Mouse (Mus musculus) liver, embryonic 11.5 days (tissue): ENCODE measurements around the gene Pvrig. TPM values are rescaled to one million over a fixed set of nuclear protein-coding genes. Genes with fewer than 3 reads are reported as not detected.
"Not testable (repeated sequence)": the region's sequence is repeated elsewhere in the genome, so short reads cannot be mapped to it uniquely, and the experiment has no call there.

Source experiments
- ATAC-seq: fragments of 200-750 bp; cut with Nextera tagmentation; replicated peaks from 2 replicates; pipeline ENCODE4 v1.8.0; 2017; ENCODE audit warnings: moderate number of reproducible peaks, mild to moderate bottlenecking, moderate TSS enrichment, moderate library complexity; ENCODE audit not compliant: low FRiP score
- DNase-seq: peaks from one replicate; pipeline ENCODE4 v3.0.0-alpha.2; 2017; ENCODE audit warnings: low spot score
- H3K27ac ChIP-seq: fragments of 300-500 bp; sonication (generic); 2 replicates; pipeline ENCODE4 v1.5.1; 2014; ENCODE audit warnings: mild to moderate bottlenecking, low read depth, low read length, control low read depth
- H3K27me3 ChIP-seq: fragments of 300-500 bp; sonication (generic); replicated peaks from 2 replicates; pipeline ENCODE4 v1.6.1; 2014; ENCODE audit warnings: low read length, mixed read lengths; ENCODE audit not compliant: control insufficient read depth, insufficient read depth
- H3K36me3 ChIP-seq: fragments of 300-500 bp; sonication (generic); 2 replicates; pipeline ENCODE4 v1.6.1; 2014; ENCODE audit warnings: mild to moderate bottlenecking, low read length, moderate library complexity, mixed read lengths; ENCODE audit not compliant: control insufficient read depth, insufficient read depth
- H3K4me1 ChIP-seq: fragments of 300-500 bp; sonication (generic); replicated peaks from 2 replicates; pipeline ENCODE4 v1.6.1; 2014; ENCODE audit warnings: low read length, mixed read lengths; ENCODE audit not compliant: control insufficient read depth, insufficient read depth
- H3K4me2 ChIP-seq: fragments of 300-500 bp; sonication (generic); 2 replicates; pipeline ENCODE4 v1.6.1; 2014; ENCODE audit warnings: mild to moderate bottlenecking, control low read depth, moderate library complexity
- H3K4me3 ChIP-seq: fragments of 300-500 bp; sonication (generic); 2 replicates; pipeline ENCODE4 v1.5.1; 2014; ENCODE audit warnings: low read depth, low read length, control low read depth
- H3K9ac ChIP-seq: fragments of 300-500 bp; sonication (generic); 2 replicates; pipeline ENCODE4 v1.6.1; 2014; ENCODE audit warnings: low read depth, low read length, control low read depth
- H3K9me3 ChIP-seq: fragments of 300-500 bp; sonication (generic); 2 replicates; pipeline ENCODE4 v1.6.1; 2016; ENCODE audit warnings: low read length, inconsistent platforms, mixed read lengths; ENCODE audit not compliant: control insufficient read depth
- WGBS: fragments of 180-500 bp; shearing (Covaris S2); extraction: QIAGEN DNeasy Blood & Tissue Kit; methylation state at CpG from one replicate; pipeline ENCODE4 v1.1.7; 2014; 5-methylcytosine and 5-hydroxymethylcytosine counted together
- polyA plus RNA-seq: library from polyadenylated mRNA; unstranded; fragments of >200 nt; fragmentation: Nextera tagmentation; extraction: Ambion mirVana; gene quantifications from 2 replicates; pipeline ENCODE4 v1.2.1, GENCODE M21; 2014

Pvrig gene
- 0.39 and 0.47 TPM in 2 replicates for polyA plus RNA-seq

- Histone ChIP-seq H3K4me3 (no peak within 1 kb of the TSS), H3K27ac (no peak within 1 kb of the TSS), H3K27me3 (no peaks in the 10 kb centered on the region), H3K9me3 (no peaks in the 10 kb centered on the region), H3K9ac (no peak within 1 kb of the TSS), H3K36me3 (no peaks in the 10 kb centered on the region), H3K4me1 (no peaks in the 10 kb centered on the region), H3K4me2 (no peak within 1 kb of the TSS)
- no peak for ATAC-seq
- 63% methylated on average over 2 of the region's 2 CpGs for WGBS
- DNase-seq, result no peak
Measured at GRCm38 (mm10) chr5:138341661-138342060, at the start of gene Pvrig. Gene Pvrig (plus strand): TSS chr5:138341961.

DNA sequence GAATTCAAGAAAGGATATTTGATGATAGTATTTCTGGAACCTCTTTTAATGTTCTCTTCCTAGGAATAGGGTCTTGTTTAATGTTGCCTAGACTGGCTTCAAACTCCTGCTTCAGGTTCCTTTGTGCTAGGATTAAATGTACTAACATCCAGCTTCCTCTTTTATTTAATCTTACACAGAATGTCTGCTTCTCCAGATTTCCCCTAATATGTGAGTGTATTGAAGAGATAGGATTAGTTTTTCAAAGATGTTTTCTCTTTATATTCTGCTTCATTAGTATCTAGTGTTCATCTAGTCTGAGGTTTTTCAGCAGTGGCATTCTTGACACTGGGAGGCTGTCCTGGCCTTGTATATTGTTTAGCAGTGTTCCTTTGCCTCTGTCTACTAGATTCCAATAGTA lies 47.6 kb upstream of the Pvrig start:
- DNase-seq (no peak), ATAC-seq (no peak)
- H3K9ac ChIP-seq, result no peak overlapping the region
- H3K4me1 ChIP-seq, result no peaks in the 10 kb centered on the region
- H3K36me3 ChIP-seq, result no peaks in the 10 kb centered on the region
- no peak overlapping the region for H3K4me2 ChIP-seq
- H3K4me3 ChIP-seq, result no peak overlapping the region
- H3K27me3 ChIP-seq, result no peaks in the 10 kb centered on the region
- H3K9me3 ChIP-seq, result no peaks in the 10 kb centered on the region
- no peak overlapping the region for H3K27ac ChIP-seq

DNA sequence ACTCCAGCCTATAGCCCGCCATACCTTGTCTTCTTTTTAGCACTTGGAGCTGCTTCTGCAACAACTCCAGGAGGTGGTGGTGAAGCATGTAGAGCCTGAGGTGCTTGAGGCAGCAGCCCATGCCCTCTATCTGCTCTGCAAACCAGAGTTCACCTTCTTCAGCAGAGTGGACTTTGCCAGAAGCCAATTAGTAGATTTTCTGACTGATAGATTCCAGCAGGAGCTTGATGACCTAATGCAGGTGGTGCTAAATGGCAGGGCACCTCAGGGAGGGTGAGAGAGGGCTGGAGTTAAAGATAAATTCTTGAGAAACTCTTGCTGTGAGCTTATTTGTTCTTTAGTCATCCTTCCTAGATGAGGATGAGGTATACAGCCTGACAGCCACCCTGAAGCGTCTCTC lies 42.1 kb upstream of the Pvrig start:
- 68% methylated on average over 2 of the region's 2 CpGs for WGBS
- Histone ChIP-seq H3K27ac (no peak overlapping the region), H3K9ac (no peak overlapping the region), H3K27me3 (no peaks in the 10 kb centered on the region), H3K4me2 (no peak overlapping the region), H3K4me3 (no peak overlapping the region), H3K36me3 (no peaks in the 10 kb centered on the region), H3K9me3 (no peaks in the 10 kb centered on the region), H3K4me1 (no peaks in the 10 kb centered on the region)
- DNase-seq (no peak), ATAC-seq (no peak)

GRCm38 (mm10) chr5:138312795-138313194 lies 29.0 kb upstream of the Pvrig start:
- H3K4me2 ChIP-seq, result no peak overlapping the region
- WGBS, result 82% methylated on average over 3 of the region's 3 CpGs
- no peak overlapping the region for H3K4me3 ChIP-seq
- H3K27ac ChIP-seq, result no peak overlapping the region
- no peaks in the 10 kb centered on the region for H3K27me3 ChIP-seq
- H3K36me3 ChIP-seq, result no peaks in the 10 kb centered on the region
- H3K4me1 ChIP-seq, result no peaks in the 10 kb centered on the region
- DNase-seq (no peak), ATAC-seq (no peak)
- H3K9me3 ChIP-seq, result no peaks in the 10 kb centered on the region
- no peak overlapping the region for H3K9ac ChIP-seq

- H3K9me3 ChIP-seq, result no peaks in the 10 kb centered on the region
Measured at GRCm38 (mm10) chr5:138343216-138343615, 1.5 kb downstream of the Pvrig start.

DNA sequence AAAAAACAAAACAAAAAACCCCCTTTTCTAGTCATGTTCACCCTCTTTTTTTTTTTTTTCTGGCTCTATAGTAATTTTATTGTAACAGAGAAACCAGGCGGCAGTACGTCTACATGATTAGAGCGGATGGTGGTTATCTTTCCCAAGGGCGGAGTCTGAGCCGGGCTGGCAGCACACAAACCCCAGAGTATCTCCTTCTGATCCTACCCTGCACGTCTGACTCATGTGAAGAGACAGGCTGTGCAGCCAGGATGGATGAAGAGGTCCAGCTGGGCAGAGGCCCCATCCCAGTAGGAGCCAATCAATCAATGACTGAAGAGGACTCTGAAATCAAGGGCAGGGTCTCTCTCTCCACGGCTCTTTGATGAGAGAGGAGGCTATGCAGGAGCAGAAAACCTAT lies 21.4 kb downstream of the Pvrig start:
- not testable (repeated sequence) for H3K9me3 ChIP-seq, DNase-seq, H3K4me2 ChIP-seq, ATAC-seq, H3K36me3 ChIP-seq, H3K4me3 ChIP-seq, H3K27me3 ChIP-seq, H3K9ac ChIP-seq, H3K4me1 ChIP-seq, H3K27ac ChIP-seq
- WGBS, result 67% methylated on average over 6 of the region's 7 CpGs

More at GRCm38 (mm10) chr5:138343216-138343615, 1.5 kb downstream of the Pvrig start:
- Histone ChIP-seq H3K9ac (no peak overlapping the region), H3K4me2 (no peak overlapping the region), H3K4me3 (no peak overlapping the region), H3K27ac (no peak overlapping the region), H3K36me3 (no peaks in the 10 kb centered on the region), H3K27me3 (no peaks in the 10 kb centered on the region), H3K4me1 (no peaks in the 10 kb centered on the region)
- no peak for ATAC-seq
- WGBS, result 72% methylated on average over 3 of the region's 3 CpGs
- no peak for DNase-seq

- H3K36me3 ChIP-seq, H3K9me3 ChIP-seq, DNase-seq, H3K4me3 ChIP-seq, ATAC-seq, H3K9ac ChIP-seq, H3K4me1 ChIP-seq, H3K4me2 ChIP-seq, H3K27me3 ChIP-seq, H3K27ac ChIP-seq: not testable (repeated sequence)
- 87% methylated on average over 10 of the region's 10 CpGs for WGBS
Measured at GRCm38 (mm10) chr5:138365347-138365746, 23.6 kb downstream of the Pvrig start.

Other genes starting within 250 kb of the Pvrig start
- 33.9 TPM in 2 replicates for gene Zscan21, start 225.1 kb upstream of the Pvrig start, polyA plus RNA-seq
- 8.0 and 9.0 TPM in 2 replicates for gene Zfp113, start 186.2 kb upstream of the Pvrig start, polyA plus RNA-seq
- 251 and 257 TPM in 2 replicates for gene Cops6, start 180.9 kb upstream of the Pvrig start, polyA plus RNA-seq
- 11.3 and 14.2 TPM in 2 replicates for gene Ap4m1, start 170.0 kb upstream of the Pvrig start, polyA plus RNA-seq
- gene Mcm7, start 169.5 kb upstream of the Pvrig start, polyA plus RNA-seq, result 308 and 341 TPM in 2 replicates
- 91.9 and 95.0 TPM in 2 replicates for gene Taf6, start 154.5 kb upstream of the Pvrig start, polyA plus RNA-seq
- 36.0 and 38.7 TPM in 2 replicates for gene Cnpy4, start 154.5 kb upstream of the Pvrig start, polyA plus RNA-seq
- 5.8 and 6.3 TPM in 2 replicates for gene Mblac1, start 147.6 kb upstream of the Pvrig start, polyA plus RNA-seq
- not detected in 2 replicates for gene Nxpe5, start 116.1 kb upstream of the Pvrig start, polyA plus RNA-seq
- gene Lamtor4, start 86.5 kb upstream of the Pvrig start, polyA plus RNA-seq, result 40.3 and 49.2 TPM in 2 replicates
- 6.8 and 7.2 TPM in 2 replicates for gene BC037034, start 77.9 kb upstream of the Pvrig start, polyA plus RNA-seq
- 0.60 and 0.96 TPM in 2 replicates for gene Gal3st4, start 69.1 kb upstream of the Pvrig start, polyA plus RNA-seq
- 0.05 and 0.12 TPM in 2 replicates for gene Gm43720, start 62.0 kb upstream of the Pvrig start, polyA plus RNA-seq
- 1.9 and 2.7 TPM in 2 replicates for gene Gpc2, start 62.0 kb upstream of the Pvrig start, polyA plus RNA-seq
- gene Stag3, start 61.7 kb upstream of the Pvrig start, polyA plus RNA-seq, result 7.1 and 8.1 TPM in 2 replicates
- gene Zfp157, start 99.5 kb downstream of the Pvrig start, polyA plus RNA-seq, result 16.1 TPM in 2 replicates
- gene 1700123K08Rik, start 222.8 kb downstream of the Pvrig start, polyA plus RNA-seq, result not detected in 2 replicates